In the genomic region with DNA sequence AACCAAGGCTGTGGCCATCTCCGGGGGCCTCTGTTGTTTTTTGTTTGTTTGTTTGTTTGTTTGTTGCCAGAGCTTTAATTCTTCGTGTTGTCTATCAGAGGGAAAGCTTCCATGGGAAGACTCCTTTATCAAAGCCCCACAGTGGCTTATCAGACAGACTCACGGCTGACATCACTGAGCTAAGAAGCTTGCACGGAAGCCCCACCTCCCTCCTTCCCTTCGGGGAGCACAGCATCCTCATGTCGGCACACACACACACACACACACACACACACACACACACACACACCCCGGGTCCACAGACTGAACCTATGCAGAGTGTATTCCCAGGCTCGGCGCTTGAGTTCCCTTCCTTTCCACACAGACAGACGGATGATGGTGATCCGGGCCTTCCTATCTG, we compare ENCODE assay signal across 22 mouse cellular contexts. TPM values are rescaled to one million over a fixed set of nuclear protein-coding genes. Genes with fewer than 3 reads are reported as not detected.
DNase-seq lines count a peak whose midpoint lies in the region; ATAC-seq and TF ChIP-seq lines count a peak whose summit lies in the region.
"Had no signal": no experiment of that assay in that cellular context is flagged by ENCODE, and none has a peak within 500 bp of the region (broad histone marks: within the 10 kb centered on the region; RNA-seq: fewer than 3 reads in every experiment).

No protein-coding gene starts in this region.

- WGBS in heart, postnatal 0 days = 42% methylated on average over 11 of the region's 11 CpGs
- 51% methylated on average over 11 of the region's 11 CpGs for WGBS in heart, embryonic 12.5 days
- 72% methylated on average over 11 of the region's 11 CpGs for WGBS in stomach, embryonic 16.5 days
- WGBS in stomach, postnatal 0 days = 71% methylated on average over 11 of the region's 11 CpGs
- WGBS in liver, embryonic 11.5 days = 58% methylated on average over 11 of the region's 11 CpGs
- WGBS in intestine, postnatal 0 days = 68% methylated on average over 11 of the region's 11 CpGs

- peak overlapping the region; percentile 66 for H3K27ac ChIP-seq in heart, postnatal 0 days (ENCODE audit: low read depth)
- H3K27ac ChIP-seq in heart, embryonic 12.5 days (ENCODE audit: poor library complexity, severe bottlenecking) = no peak overlapping the region
- H3K27ac ChIP-seq in stomach, embryonic 16.5 days (ENCODE audit: low read length) = peak overlapping the region; percentile 33; the same call in 1 of the 2 replicates
- H3K27ac ChIP-seq in stomach, postnatal 0 days (replicated peaks) = no peak overlapping the region; the same call in 1 of the 2 replicates
- no peak overlapping the region for H3K27ac ChIP-seq in liver, embryonic 11.5 days (ENCODE audit: low read depth, low read length)
- H3K27ac ChIP-seq in intestine, postnatal 0 days (ENCODE audit: low read depth, low read length) = no peak overlapping the region
- H3K27ac ChIP-seq: forebrain, embryonic 15.5 days; heart, adult 2 months; hindbrain, embryonic 14.5 days; intestine, embryonic 15.5 days; kidney, postnatal 0 days; left cerebral cortex, adult 2 months; midbrain, embryonic 12.5 days had no signal

- TF ChIP-seq EP300 in heart, postnatal 0 days (IDR thresholded peaks at IDR 0.05; ENCODE audit: low read depth) = no peak
- no peak for TF ChIP-seq EP300 in stomach, postnatal 0 days (optimal IDR thresholded peaks at IDR 0.05)

- no peaks in the 10 kb centered on the region for H3K9me3 ChIP-seq in heart, postnatal 0 days (replicated peaks; ENCODE audit: control insufficient read depth, low read length)
- no peaks in the 10 kb centered on the region for H3K9me3 ChIP-seq in heart, embryonic 12.5 days (replicated peaks)
- H3K9me3 ChIP-seq in stomach, embryonic 16.5 days (replicated peaks; ENCODE audit: control insufficient read depth, low read length) = no peaks in the 10 kb centered on the region
- no peaks in the 10 kb centered on the region for H3K9me3 ChIP-seq in stomach, postnatal 0 days (ENCODE audit: control insufficient read depth, low read length)
- no peaks in the 10 kb centered on the region for H3K9me3 ChIP-seq in liver, embryonic 11.5 days (ENCODE audit: control insufficient read depth, low read length)
- no peaks in the 10 kb centered on the region for H3K9me3 ChIP-seq in intestine, postnatal 0 days (ENCODE audit: control insufficient read depth)
- H3K9me3 ChIP-seq: forebrain, embryonic 15.5 days; G1E; intestine, embryonic 15.5 days; midbrain, embryonic 12.5 days had no signal

- no peak; the same call in 1 of the 2 replicates for ATAC-seq in heart, postnatal 0 days (ENCODE audit: insufficient read depth, low read depth)
- no peak for ATAC-seq in heart, embryonic 12.5 days (ENCODE audit: insufficient number of reproducible peaks, low FRiP score)
- ATAC-seq in stomach, embryonic 16.5 days (ENCODE audit: insufficient read depth, low FRiP score) = no peak
- no peak for ATAC-seq in stomach, postnatal 0 days (ENCODE audit: low FRiP score, low TSS enrichment)
- ATAC-seq in liver, embryonic 11.5 days (replicated peaks; ENCODE audit: low FRiP score) = peak; percentile 85
- peak; percentile 54 for ATAC-seq in megakaryocyte progenitor cell, adult 5-6 weeks (replicated peaks; ENCODE audit: poor library complexity)
- ATAC-seq in intestine, postnatal 0 days = no peak
- ATAC-seq: forebrain, embryonic 15.5 days; intestine, embryonic 15.5 days had no signal

- H3K4me2 ChIP-seq in heart, postnatal 0 days (ENCODE audit: low read depth, low read length) = no peak overlapping the region
- no peak overlapping the region for H3K4me2 ChIP-seq in heart, embryonic 12.5 days
- H3K4me2 ChIP-seq in stomach, embryonic 16.5 days (ENCODE audit: low read depth, low read length) = no peak overlapping the region
- H3K4me2 ChIP-seq in stomach, postnatal 0 days (replicated peaks; ENCODE audit: low read depth) = no peak overlapping the region
- no peak overlapping the region for H3K4me2 ChIP-seq in liver, embryonic 11.5 days
- H3K4me2 ChIP-seq in intestine, postnatal 0 days (replicated peaks; ENCODE audit: low read depth) = no peak overlapping the region
- H3K4me2 ChIP-seq: forebrain, embryonic 15.5 days; hindbrain, embryonic 14.5 days; intestine, embryonic 15.5 days; midbrain, embryonic 12.5 days had no signal

- H3K4me3 ChIP-seq in heart, postnatal 0 days (ENCODE audit: low read depth, low read length) = no peak overlapping the region
- H3K4me3 ChIP-seq in heart, embryonic 12.5 days = no peak overlapping the region
- H3K4me3 ChIP-seq in stomach, embryonic 16.5 days (replicated peaks; ENCODE audit: low read length) = no peak overlapping the region
- no peak overlapping the region for H3K4me3 ChIP-seq in stomach, postnatal 0 days (ENCODE audit: low read depth, low read length)
- H3K4me3 ChIP-seq in liver, embryonic 11.5 days (ENCODE audit: low read depth, low read length) = no peak overlapping the region
- no peak overlapping the region for H3K4me3 ChIP-seq in intestine, postnatal 0 days (ENCODE audit: low read depth, low read length)
- H3K4me3 ChIP-seq: forebrain, embryonic 15.5 days; heart, adult 2 months; intestine, embryonic 15.5 days; left cerebral cortex, adult 2 months; midbrain, embryonic 12.5 days had no signal

- no peaks in the 10 kb centered on the region for H3K27me3 ChIP-seq in heart, postnatal 0 days (ENCODE audit: control insufficient read depth, insufficient read depth, low read length)
- H3K27me3 ChIP-seq in heart, embryonic 12.5 days (replicated peaks) = no peaks in the 10 kb centered on the region
- no peaks in the 10 kb centered on the region for H3K27me3 ChIP-seq in stomach, embryonic 16.5 days (ENCODE audit: control insufficient read depth, insufficient read depth, low read length)
- H3K27me3 ChIP-seq in stomach, postnatal 0 days (ENCODE audit: control insufficient read depth, insufficient read depth, low read length) = no peaks in the 10 kb centered on the region
- H3K27me3 ChIP-seq in liver, embryonic 11.5 days (replicated peaks; ENCODE audit: control insufficient read depth, insufficient read depth, low read length) = no peaks in the 10 kb centered on the region
- H3K27me3 ChIP-seq in intestine, postnatal 0 days (replicated peaks; ENCODE audit: control insufficient read depth, insufficient read depth, low read length) = no peaks in the 10 kb centered on the region
- H3K27me3 ChIP-seq: forebrain, embryonic 15.5 days; intestine, embryonic 15.5 days; midbrain, embryonic 12.5 days had no signal

- no peak for TF ChIP-seq CTCF in heart, postnatal 0 days (IDR thresholded peaks at IDR 0.05; ENCODE audit: low read depth)
- TF ChIP-seq CTCF in stomach, postnatal 0 days (IDR thresholded peaks at IDR 0.05; ENCODE audit: low read depth) = no peak
- TF ChIP-seq CTCF in intestine, postnatal 0 days (IDR thresholded peaks at IDR 0.05; ENCODE audit: low read depth) = no peak

- H3K9ac ChIP-seq in heart, postnatal 0 days (replicated peaks; ENCODE audit: low read depth, low read length) = no peak overlapping the region
- no peak overlapping the region for H3K9ac ChIP-seq in heart, embryonic 12.5 days
- no peak overlapping the region for H3K9ac ChIP-seq in stomach, embryonic 16.5 days (ENCODE audit: low read length)
- no peak overlapping the region for H3K9ac ChIP-seq in stomach, postnatal 0 days (ENCODE audit: low read length)
- H3K9ac ChIP-seq in liver, embryonic 11.5 days (ENCODE audit: low read depth, low read length) = no peak overlapping the region
- no peak overlapping the region for H3K9ac ChIP-seq in intestine, postnatal 0 days (ENCODE audit: low read depth, low read length)
- H3K9ac ChIP-seq: forebrain, embryonic 15.5 days; hindbrain, embryonic 14.5 days; intestine, embryonic 15.5 days; midbrain, embryonic 12.5 days had no signal

- DNase-seq in heart, postnatal 0 days (ENCODE audit: low spot score) = no peak
- DNase-seq in stomach, postnatal 0 days (ENCODE audit: low spot score) = no peak
- no peak for DNase-seq in liver, embryonic 11.5 days (ENCODE audit: low spot score)
- no peak for DNase-seq in cerebellum, postnatal 10 days
- DNase-seq: cerebellum, adult 11 months; gastrocnemius, postnatal 14 days; heart, adult 2 months; heart, postnatal 10 days; left cerebral cortex, postnatal 4 days; lung, postnatal 4 days; right cerebral cortex, postnatal 4 days had no signal

- no peaks in the 10 kb centered on the region for H3K36me3 ChIP-seq in heart, postnatal 0 days (replicated peaks; ENCODE audit: control insufficient read depth, insufficient read depth, low read length)
- no peaks in the 10 kb centered on the region for H3K36me3 ChIP-seq in heart, embryonic 12.5 days
- no peaks in the 10 kb centered on the region for H3K36me3 ChIP-seq in stomach, embryonic 16.5 days (ENCODE audit: control insufficient read depth, insufficient read depth, low read length)
- H3K36me3 ChIP-seq in stomach, postnatal 0 days (ENCODE audit: control insufficient read depth, insufficient read depth, low read length) = no peaks in the 10 kb centered on the region
- no peaks in the 10 kb centered on the region for H3K36me3 ChIP-seq in liver, embryonic 11.5 days (ENCODE audit: control insufficient read depth, insufficient read depth, low read length)
- H3K36me3 ChIP-seq in intestine, postnatal 0 days (ENCODE audit: control insufficient read depth, insufficient read depth) = no peaks in the 10 kb centered on the region
- H3K36me3 ChIP-seq: forebrain, embryonic 15.5 days; G1E; intestine, embryonic 15.5 days; midbrain, embryonic 12.5 days had no signal

- H3K4me1 ChIP-seq in heart, postnatal 0 days (ENCODE audit: control insufficient read depth, insufficient read depth) = no peaks in the 10 kb centered on the region
- H3K4me1 ChIP-seq in heart, embryonic 12.5 days (replicated peaks) = 0 out of 2 replicates have a peak, but pooled peaks cover 7% of the 10 kb centered on the region
- no peaks in the 10 kb centered on the region for H3K4me1 ChIP-seq in stomach, embryonic 16.5 days (ENCODE audit: control insufficient read depth, insufficient read depth, low read length)
- H3K4me1 ChIP-seq in stomach, postnatal 0 days (replicated peaks; ENCODE audit: control insufficient read depth, insufficient read depth) = no peaks in the 10 kb centered on the region
- H3K4me1 ChIP-seq in liver, embryonic 11.5 days (replicated peaks; ENCODE audit: control insufficient read depth, insufficient read depth, low read length) = peaks cover 6% of the 10 kb centered on the region; the same call in 1 of the 2 replicates
- H3K4me1 ChIP-seq in intestine, postnatal 0 days (replicated peaks; ENCODE audit: control insufficient read depth, insufficient read depth, low read length) = no peaks in the 10 kb centered on the region
- H3K4me1 ChIP-seq: forebrain, embryonic 15.5 days; intestine, embryonic 15.5 days; midbrain, embryonic 12.5 days had no signal

RNA-seq across cellular contexts. Expression of gene Gne, which starts 8.4 kb away (rescaled TPM):
- 44.0 and 45.5 TPM in 2 replicates for total RNA-seq in heart, postnatal 0 days (2014; rRNA removed; ENCODE audit: low replicate concordance)
- polyA plus RNA-seq in heart, postnatal 0 days (2015; fragmentation: Nextera tagmentation; extraction: Ambion mirVana) = 24.2 and 25.5 TPM in 2 replicates
- polyA plus RNA-seq in heart, embryonic 12.5 days (2016; fragmentation: Nextera tagmentation; extraction: Ambion mirVana) = 35.6 and 36.3 TPM in 2 replicates
- polyA plus RNA-seq in stomach, embryonic 16.5 days (2015; fragmentation: Nextera tagmentation; extraction: Ambion mirVana) = 30.0 and 33.1 TPM in 2 replicates
- 19.2 and 21.1 TPM in 2 replicates for polyA plus RNA-seq in stomach, postnatal 0 days (2015; fragmentation: Nextera tagmentation; extraction: Ambion mirVana)
- 46.3 and 51.9 TPM in 2 replicates for polyA plus RNA-seq in liver, embryonic 11.5 days (2014; fragmentation: Nextera tagmentation; extraction: Ambion mirVana)
- total RNA-seq in megakaryocyte progenitor cell, adult 5-6 weeks (2015) = 24.5 and 28.2 TPM in 2 replicates
- total RNA-seq in megakaryocyte progenitor cell, adult 5-6 weeks (2017) = 32.7 and 33.6 TPM in 2 replicates
- polyA plus RNA-seq in intestine, postnatal 0 days (2015; fragmentation: Nextera tagmentation; extraction: Ambion mirVana) = 22.2 and 30.4 TPM in 2 replicates

Comparison
In these comparisons a context has a peak if more than half of its experiments do, and no peak if none do; other contexts are left out.
1. H3K27ac ChIP-seq: peak in heart, postnatal 0 days (single experiment) and stomach, embryonic 16.5 days (single experiment); none in heart, embryonic 12.5 days (single experiment), stomach, postnatal 0 days (single experiment), liver, embryonic 11.5 days (single experiment) and intestine, postnatal 0 days (single experiment).
2. ATAC-seq: peak in liver, embryonic 11.5 days (single experiment) and megakaryocyte progenitor cell, adult 5-6 weeks (single experiment); none in heart, postnatal 0 days (single experiment), heart, embryonic 12.5 days (single experiment), stomach, embryonic 16.5 days (single experiment), stomach, postnatal 0 days (single experiment) and intestine, postnatal 0 days (single experiment).